Mouse (Mus musculus) megakaryocyte, embryonic 14.5 days (primary cell): Measurements from ENCODE around the gene Xpnpep2.

ENCODE experiments used
- FLI1 ChIP-seq: IDR thresholded peaks from 2 replicates; pipeline ENCODE4 v1.6.1; 2012; ENCODE audit warnings: low read length, inconsistent platforms, mixed read lengths
- GATA1 ChIP-seq: IDR thresholded peaks from 3 replicates; pipeline ENCODE4 v1.6.1; 2012; ENCODE audit warnings: mixed read lengths, low read length, inconsistent platforms, borderline replicate concordance

GRCm38 (mm10) chrX:48098470-48099129 is 9.9 kb upstream of the Xpnpep2 start:
- no peak for TF ChIP-seq GATA1
- no peak for TF ChIP-seq FLI1
